8 mouse cellular contexts compared by ENCODE assay signal in the genomic region with DNA sequence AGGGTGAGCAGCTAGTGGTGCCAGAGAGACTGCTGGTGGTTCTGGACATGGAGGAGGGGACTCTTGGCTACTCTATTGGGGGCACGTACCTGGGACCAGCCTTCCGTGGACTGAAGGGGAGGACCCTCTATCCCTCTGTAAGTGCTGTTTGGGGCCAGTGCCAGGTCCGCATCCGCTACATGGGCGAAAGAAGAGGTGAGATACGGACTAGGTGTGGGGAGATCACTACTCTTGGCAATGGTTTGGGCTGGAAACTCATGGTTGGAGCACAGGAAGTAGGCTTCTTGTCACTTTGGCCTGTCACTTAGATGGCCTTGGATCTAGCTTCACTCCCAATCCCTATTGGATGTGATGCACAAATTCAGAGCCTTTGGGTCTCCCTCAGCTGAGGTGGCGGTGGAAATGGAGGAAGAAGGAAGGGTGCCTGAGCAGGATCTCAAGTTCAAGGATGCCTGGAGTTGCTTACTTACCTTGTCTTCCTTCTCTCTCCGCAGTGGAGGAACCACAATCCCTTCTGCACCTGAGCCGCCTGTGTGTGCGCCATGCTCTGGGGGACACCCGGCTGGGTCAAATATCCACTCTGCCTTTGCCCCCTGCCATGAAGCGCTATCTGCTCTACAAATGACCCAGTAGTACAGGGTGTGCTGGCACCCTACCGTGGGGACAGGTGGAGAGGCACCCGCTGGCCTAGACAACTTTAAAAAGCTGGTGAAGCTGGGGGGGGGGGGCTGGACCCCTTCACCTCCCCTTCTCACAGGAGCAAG. TPM values are rescaled to one million over a fixed set of nuclear protein-coding genes. Genes with fewer than 3 reads are reported as not detected.
DNase-seq lines count a peak whose midpoint lies in the region; ATAC-seq and TF ChIP-seq lines count a peak whose summit lies in the region.

No protein-coding gene starts in this region.

- TF ChIP-seq POLR2A in embryonic fibroblast, embryonic 13.5 days (IDR thresholded peaks at IDR 0.05; ENCODE audit: low read depth, low read length): peak; percentile 55; the same call in 1 of the 2 replicates
- TF ChIP-seq POLR2A in limb, embryonic 14.5 days (IDR thresholded peaks at IDR 0.05; ENCODE audit: borderline replicate concordance, extremely low read depth, insufficient read depth, insufficient read length): no peak
- no peak for TF ChIP-seq POLR2A in testis, adult 2 months (IDR thresholded peaks at IDR 0.05; ENCODE audit: control insufficient read depth, low read depth, low read length)

- peaks cover 8% of the 10 kb centered on the region for H3K4me1 ChIP-seq in embryonic fibroblast, embryonic 13.5 days (ENCODE audit: control insufficient read depth, insufficient read depth, low read length)
- peaks cover 34% of the 10 kb centered on the region for H3K4me1 ChIP-seq in limb, embryonic 14.5 days (ENCODE audit: control insufficient read depth, insufficient read depth, low read length)
- H3K4me1 ChIP-seq in testis, adult 2 months (ENCODE audit: control insufficient read depth, insufficient read depth, low read length): peaks cover 53% of the 10 kb centered on the region

- intact Hi-C loops in gastrocnemius, adult 2 months (cut with DNase I): loop anchor here (5.0 kb wide), 1 partner anchor 53 kb away; a partner anchor contains a TSS

- H3K27me3 ChIP-seq in limb, embryonic 14.5 days (ENCODE audit: control insufficient read depth, insufficient read depth, low read length): no peaks in the 10 kb centered on the region
- H3K27me3 ChIP-seq in testis, adult 2 months (ENCODE audit: control insufficient read depth, insufficient read depth, low read length): no peaks in the 10 kb centered on the region

- peak; percentile 54 for DNase-seq in gastrocnemius, adult 2 months
- no peak for DNase-seq in gastrocnemius, postnatal 25 days
- DNase-seq in 3134 (ENCODE audit: extremely low read depth, insufficient read length, low spot score) (peak; percentile 43), adipocyte (ENCODE audit: low spot score) (no peak)
- no peak for DNase-seq in limb, embryonic 14.5 days (ENCODE audit: low spot score)

- peak overlapping the region; percentile 64 for H3K9ac ChIP-seq in limb, embryonic 14.5 days (ENCODE audit: low read depth, low read length, severe bottlenecking)

- H3K36me3 ChIP-seq in limb, embryonic 14.5 days (ENCODE audit: control insufficient read depth, insufficient read depth, low read length): peaks cover 29% of the 10 kb centered on the region
- H3K36me3 ChIP-seq in testis, adult 2 months (ENCODE audit: control insufficient read depth, insufficient read depth, low read length): peaks cover 2% of the 10 kb centered on the region; the same call in 1 of the 2 replicates

- no peaks in the 10 kb centered on the region for H3K9me3 ChIP-seq in limb, embryonic 14.5 days (ENCODE audit: control insufficient read depth, low read length)

- H3K27ac ChIP-seq in gastrocnemius, adult 2 months: peak overlapping the region; percentile 99
- H3K27ac ChIP-seq in embryonic fibroblast, embryonic 13.5 days (ENCODE audit: insufficient read depth, low read length): peak overlapping the region; percentile 16; the same call in 1 of the 2 replicates
- H3K27ac ChIP-seq in limb, embryonic 14.5 days (replicated peaks; ENCODE audit: low read depth, low read length): 0 out of 2 replicates have a peak overlapping the region, but pooled peaks have one; percentile 29
- H3K27ac ChIP-seq in testis, adult 2 months (ENCODE audit: control insufficient read depth, insufficient read depth, low read depth, low read length): no peak overlapping the region

- TF ChIP-seq CTCF in gastrocnemius, adult 2 months (IDR thresholded peaks at IDR 0.05): no peak
- no peak for TF ChIP-seq CTCF in embryonic fibroblast, embryonic 13.5 days (IDR thresholded peaks at IDR 0.05; ENCODE audit: borderline replicate concordance, insufficient read depth, low read length)
- TF ChIP-seq CTCF in testis, adult 2 months (IDR thresholded peaks at IDR 0.05; ENCODE audit: control insufficient read depth, insufficient read depth, insufficient replicate concordance, low read depth, low read length): no peak

- peak overlapping the region; percentile 95 for H3K4me2 ChIP-seq in limb, embryonic 14.5 days (replicated peaks; ENCODE audit: low read depth, low read length, severe bottlenecking)

- peak overlapping the region; percentile 90 for H3K4me3 ChIP-seq in gastrocnemius, adult 2 months
- H3K4me3 ChIP-seq in embryonic fibroblast, embryonic 13.5 days (ENCODE audit: insufficient read depth, low read length): peak overlapping the region; percentile 76
- H3K4me3 ChIP-seq in limb, embryonic 14.5 days (replicated peaks; ENCODE audit: low read length): peak overlapping the region; percentile 58
- peak overlapping the region; percentile 92 for H3K4me3 ChIP-seq in testis, adult 2 months (ENCODE audit: control insufficient read depth, low read depth, low read length)

- no peak for ATAC-seq in limb, embryonic 14.5 days (ENCODE audit: low FRiP score, low read depth)
- ATAC-seq in inflammation-experienced regulatory T-cells, adult 6 months: no peak

- 40% methylated on average over 14 of the region's 14 CpGs for WGBS in limb, embryonic 14.5 days

RNA-seq across cellular contexts. Expression of a gene that starts 1.5 kb away (rescaled TPM):
- total RNA-seq in gastrocnemius, adult 2 months (2021): 1 to 10 TPM; 2.0 to 2.5 TPM
- total RNA-seq in gastrocnemius, postnatal 25 days (2021): 1 to 10 TPM; 2.7 to 3.2 TPM
- 9.1 and 11.7 TPM in 2 replicates for polyA plus RNA-seq in embryonic fibroblast, embryonic 13.5 days (2011; ENCODE audit: insufficient read length, low read depth, missing spikeins)
- 9.8 and 11.1 TPM in 2 replicates for polyA plus RNA-seq in limb, embryonic 14.5 days (2012; rRNA removed)
- 8.9 and 10.8 TPM in 2 replicates for polyA plus RNA-seq in limb, embryonic 14.5 days (2014; fragmentation: Nextera tagmentation; extraction: Ambion mirVana)
- polyA plus RNA-seq in testis, adult 2 months (2012; rRNA removed): 63.6 and 78.1 TPM in 2 replicates
- polyA plus RNA-seq in inflammation-experienced regulatory T-cells, adult 6 months (2017; shearing (Covaris generic)): 1 to 10 TPM; 1.5 to 3.2 (median 2.1) TPM

RNA-seq across cellular contexts. Expression of a gene that starts 4.1 kb away (rescaled TPM):
- total RNA-seq in gastrocnemius, adult 2 months (2021): 1,000 to 10,000 TPM; 2,224 to 2,391 TPM
- total RNA-seq in gastrocnemius, postnatal 25 days (2021): 1,000 to 10,000 TPM; 2,445 to 2,599 TPM
- 372 and 458 TPM in 2 replicates for polyA plus RNA-seq in embryonic fibroblast, embryonic 13.5 days (2011; ENCODE audit: insufficient read length, low read depth, missing spikeins)
- polyA plus RNA-seq in limb, embryonic 14.5 days (2012; rRNA removed): 636 and 744 TPM in 2 replicates
- polyA plus RNA-seq in limb, embryonic 14.5 days (2014; fragmentation: Nextera tagmentation; extraction: Ambion mirVana): 808 and 825 TPM in 2 replicates
- polyA plus RNA-seq in testis, adult 2 months (2012; rRNA removed): 471 and 473 TPM in 2 replicates
- polyA plus RNA-seq in inflammation-experienced regulatory T-cells, adult 6 months (2017; shearing (Covaris generic)): 10 to 100 TPM; 77.6 to 91.2 (median 82.5) TPM

RNA-seq across cellular contexts. Expression of a gene that starts 19.3 kb away (rescaled TPM):
- total RNA-seq in gastrocnemius, adult 2 months (2021): 10 to 100 TPM; 43.4 to 50.1 TPM
- total RNA-seq in gastrocnemius, postnatal 25 days (2021): 10 to 100 TPM; 42.1 to 44.0 TPM
- polyA plus RNA-seq in embryonic fibroblast, embryonic 13.5 days (2011; ENCODE audit: insufficient read length, low read depth, missing spikeins): 87.6 and 105 TPM in 2 replicates
- 105 and 119 TPM in 2 replicates for polyA plus RNA-seq in limb, embryonic 14.5 days (2012; rRNA removed)
- polyA plus RNA-seq in limb, embryonic 14.5 days (2014; fragmentation: Nextera tagmentation; extraction: Ambion mirVana): 115 and 120 TPM in 2 replicates
- polyA plus RNA-seq in testis, adult 2 months (2012; rRNA removed): 37.4 and 41.2 TPM in 2 replicates
- 10 to 100 TPM; 69.1 to 81.5 (median 73.8) TPM for polyA plus RNA-seq in inflammation-experienced regulatory T-cells, adult 6 months (2017; shearing (Covaris generic))

RNA-seq across cellular contexts. Expression of a gene that starts 19.4 kb away (rescaled TPM):
- total RNA-seq in gastrocnemius, adult 2 months (2021): under 1 TPM; 0.26 to 0.31 TPM
- total RNA-seq in gastrocnemius, postnatal 25 days (2021): 1 to 10 TPM; 1.2 TPM
- 42.0 and 61.1 TPM in 2 replicates for polyA plus RNA-seq in embryonic fibroblast, embryonic 13.5 days (2011; ENCODE audit: insufficient read length, low read depth, missing spikeins)
- 141 and 164 TPM in 2 replicates for polyA plus RNA-seq in limb, embryonic 14.5 days (2012; rRNA removed)
- polyA plus RNA-seq in limb, embryonic 14.5 days (2014; fragmentation: Nextera tagmentation; extraction: Ambion mirVana): 128 and 146 TPM in 2 replicates
- polyA plus RNA-seq in testis, adult 2 months (2012; rRNA removed): 218 and 250 TPM in 2 replicates
- 100 to 1,000 TPM in 1 of 3 experiments, 10 to 100 TPM in 1, 1 to 10 TPM in 1; 7.6 to 142 (median 17.9) TPM for polyA plus RNA-seq in inflammation-experienced regulatory T-cells, adult 6 months (2017; shearing (Covaris generic))

RNA-seq across cellular contexts. Expression of a gene that starts 30.1 kb away (rescaled TPM):
- 1 to 10 TPM in 1 of 2 experiments, under 1 TPM in 1; 0.75 to 1.4 TPM for total RNA-seq in gastrocnemius, adult 2 months (2021)
- total RNA-seq in gastrocnemius, postnatal 25 days (2021): 1 to 10 TPM; 1.6 to 1.7 TPM
- 0.45 and 0.72 TPM in 2 replicates for polyA plus RNA-seq in embryonic fibroblast, embryonic 13.5 days (2011; ENCODE audit: insufficient read length, low read depth, missing spikeins)
- 1.9 and 2.3 TPM in 2 replicates for polyA plus RNA-seq in limb, embryonic 14.5 days (2012; rRNA removed)
- polyA plus RNA-seq in limb, embryonic 14.5 days (2014; fragmentation: Nextera tagmentation; extraction: Ambion mirVana): 1.6 and 1.8 TPM in 2 replicates
- 0.07 TPM in 1 of 2 replicates, not detected in the other for polyA plus RNA-seq in testis, adult 2 months (2012; rRNA removed)
- polyA plus RNA-seq in inflammation-experienced regulatory T-cells, adult 6 months (2017; shearing (Covaris generic)): under 1 TPM in 2 of 3 experiments, not detected in 1; 0.44 to 0.48 TPM

Comparison
In these comparisons a context has a peak if more than half of its experiments do, and no peak if none do; other contexts are left out.
1. DNase-seq: peak in gastrocnemius, adult 2 months (single experiment) and 3134 (single experiment); none in gastrocnemius, postnatal 25 days (single experiment), limb, embryonic 14.5 days (single experiment) and adipocyte (single experiment).
2. Peak in every context shown above with its lines, with median percentiles within 50 percentile points of each other: H3K4me3 ChIP-seq.